Mouse (Mus musculus) layer of hippocampus, postnatal 36 days (tissue): ENCODE data around the gene Cgnl1. TPM values are rescaled to one million over a fixed set of nuclear protein-coding genes. Genes with fewer than 3 reads are reported as not detected.
"Not testable (repeated sequence)": the region's sequence is repeated elsewhere in the genome, so short reads cannot be mapped to it uniquely, and the experiment has no call there.

Experiments
- DNase-seq, 2 experiments: peaks; one replicate each; pipeline ENCODE4 v3.0.0; 2022
- total RNA-seq, 2 experiments: library from RNA; stranded (reverse); gene quantifications; 2 replicates each; pipeline ENCODE4 v1.2.3; 2021

The Cgnl1 gene
- total RNA-seq, 2 experiments from 2014 or later = 8.4 to 10.0 TPM

DNA sequence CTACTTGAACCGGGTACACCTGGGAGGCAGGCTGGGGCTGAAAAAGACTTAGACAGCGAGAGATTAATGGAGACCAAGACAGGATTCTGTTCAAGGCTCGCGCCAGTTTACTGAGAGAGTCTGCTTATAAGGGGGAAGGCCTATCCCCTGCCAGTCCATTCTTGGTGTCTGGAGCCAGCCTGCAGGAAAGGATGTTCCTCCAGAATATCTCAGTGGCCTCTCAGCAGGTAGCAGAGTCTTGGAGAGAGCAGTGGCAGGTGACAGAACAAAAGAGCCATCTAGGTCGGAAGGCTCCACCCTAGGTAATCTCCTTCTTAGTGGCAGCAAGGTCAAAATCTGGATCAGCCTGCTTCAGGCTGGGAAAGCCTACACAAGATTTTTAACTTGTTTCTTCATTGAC, 151.3 kb downstream of the Cgnl1 start:
- not testable (repeated sequence) for DNase-seq

- no peak for DNase-seq
These were observed 154.0 kb downstream of the Cgnl1 start for GRCm38 (mm10) chr9:71617363-71617762.

- peak; percentile 58 to 64 for DNase-seq
These were observed 155.2 kb downstream of the Cgnl1 start for GRCm38 (mm10) chr9:71616185-71616584.

GRCm38 (mm10) chr9:71614643-71615042, 156.8 kb downstream of the Cgnl1 start:
- DNase-seq = no peak

DNA sequence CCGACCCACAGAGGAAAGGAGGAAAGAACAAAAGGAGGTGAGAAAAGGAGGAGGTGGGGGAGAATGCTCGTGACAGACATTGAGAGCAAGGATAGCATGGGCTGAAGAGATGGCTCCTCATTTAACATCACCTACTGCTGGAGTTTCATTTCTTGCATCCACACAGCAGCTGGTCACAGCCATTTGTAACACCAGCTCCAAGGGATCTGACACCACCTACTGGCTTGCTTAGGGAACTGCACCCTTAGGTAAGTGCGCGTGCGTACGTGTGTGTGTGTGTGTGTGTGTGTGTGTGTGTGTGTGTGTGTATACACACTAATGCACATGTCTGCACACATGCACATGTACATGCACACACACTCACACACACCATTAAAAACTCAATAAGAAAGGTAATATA, 158.4 kb downstream of the Cgnl1 start:
- no peak for DNase-seq

GRCm38 (mm10) chr9:71611876-71612275, 159.5 kb downstream of the Cgnl1 start:
- DNase-seq = no peak

GRCm38 (mm10) chr9:71609010-71609409, 162.4 kb downstream of the Cgnl1 start:
- DNase-seq = no peak

GRCm38 (mm10) chr9:71606296-71607057, 164.9 kb downstream of the Cgnl1 start:
- no peak for DNase-seq

DNA sequence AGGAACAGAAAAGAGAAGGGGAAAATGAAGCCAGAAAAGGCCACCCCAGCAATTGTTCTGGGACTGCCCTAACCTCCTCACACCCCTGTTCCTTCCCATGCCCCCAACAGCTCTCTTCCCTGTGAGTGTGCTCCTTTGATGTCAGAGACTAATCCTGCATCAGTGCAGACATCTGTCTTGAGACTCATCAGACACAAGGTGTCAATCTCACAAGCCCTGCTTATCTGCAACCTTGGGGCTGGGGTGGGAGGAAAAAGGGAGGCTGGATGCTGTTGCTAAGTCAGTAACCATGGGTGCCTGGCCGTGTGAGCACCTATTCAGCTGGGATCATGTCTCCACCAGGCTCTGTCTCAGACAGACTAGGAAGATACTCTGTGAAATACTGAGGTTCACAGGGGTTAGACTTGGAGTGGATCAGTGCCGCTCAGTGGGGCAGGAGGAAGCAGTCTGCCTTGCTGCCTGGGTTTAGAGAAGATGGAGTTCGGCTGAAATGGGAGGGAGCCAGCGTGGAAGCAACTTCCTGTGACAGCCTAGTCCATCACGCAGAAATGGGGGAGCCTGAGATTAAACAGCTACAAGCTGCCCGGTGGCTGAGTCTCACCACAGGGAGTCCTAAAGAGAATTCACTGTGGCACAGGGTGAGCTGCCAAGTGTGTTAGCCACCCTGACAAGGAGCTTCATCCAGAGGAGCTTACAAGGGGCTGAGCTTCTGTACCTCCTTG, 166.3 kb downstream of the Cgnl1 start:
- no peak for DNase-seq

DNA sequence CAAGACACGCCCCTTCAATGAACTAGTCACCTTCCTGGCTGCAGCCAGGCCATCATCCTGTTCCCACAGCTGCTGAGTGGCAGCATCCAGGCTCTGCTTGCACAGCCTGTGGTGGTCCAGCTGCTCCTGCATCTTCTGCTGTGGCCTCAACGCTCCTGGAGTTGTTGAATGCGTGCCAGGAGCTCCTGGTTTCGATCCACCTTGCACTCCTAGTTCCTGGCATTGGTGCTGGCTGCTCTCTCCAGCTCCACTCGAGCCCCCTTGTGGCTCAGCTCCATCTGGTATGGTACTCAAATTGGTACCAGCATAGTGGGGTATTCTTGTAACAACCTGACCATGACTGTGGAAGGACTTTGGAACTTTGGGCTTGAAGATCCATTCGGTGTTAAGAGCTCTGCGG, 171.5 kb downstream of the Cgnl1 start:
- no peak for DNase-seq

DNA sequence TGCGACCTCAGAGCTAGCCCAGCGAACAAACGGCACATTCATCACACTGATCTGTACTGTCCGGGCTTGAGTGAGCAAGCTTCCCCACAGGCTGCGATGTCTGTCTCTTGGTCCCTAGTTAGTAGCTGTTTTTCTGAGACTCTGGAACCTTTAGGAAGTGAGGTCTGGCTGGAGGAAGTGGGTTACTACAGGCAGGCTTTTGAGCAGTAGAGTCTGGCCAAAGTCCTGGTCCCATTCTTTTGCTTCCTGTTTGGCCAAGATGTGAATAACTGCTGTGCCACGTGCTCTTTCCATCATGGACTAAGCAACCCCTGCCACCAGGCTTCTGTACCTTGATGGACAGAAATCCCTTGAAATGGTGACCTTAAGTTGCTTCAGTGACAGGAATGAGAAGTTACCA, 174.5 kb downstream of the Cgnl1 start:
- no peak for DNase-seq

GRCm38 (mm10) chr9:71592577-71593285, 178.7 kb downstream of the Cgnl1 start:
- no peak for DNase-seq

- DNase-seq = peak; percentile 57 to 61
These were observed 179.4 kb downstream of the Cgnl1 start, which contains the start of gene Myzap for GRCm38 (mm10) chr9:71591938-71592548. TSS of gene Myzap (minus strand) at chr9:71592360.

DNA sequence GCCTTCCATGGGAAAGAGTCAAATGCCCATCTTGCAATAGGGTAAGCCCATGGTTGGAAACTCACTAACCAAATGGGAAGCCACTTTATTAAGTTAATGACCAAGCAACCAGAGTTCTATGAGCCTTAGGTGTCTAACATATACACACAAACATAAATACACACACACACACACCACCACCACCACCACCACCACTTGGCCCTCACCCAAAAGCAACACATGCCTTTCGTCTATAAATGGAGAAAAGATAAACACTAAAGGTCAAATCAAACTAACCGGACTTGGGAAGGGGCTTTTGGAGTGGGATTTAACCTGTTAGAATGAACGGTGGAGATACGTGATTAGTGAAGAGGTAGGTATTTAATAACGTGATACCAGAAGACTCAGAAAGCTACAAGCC, 180.3 kb downstream of the Cgnl1 start:
- DNase-seq = no peak

DNA sequence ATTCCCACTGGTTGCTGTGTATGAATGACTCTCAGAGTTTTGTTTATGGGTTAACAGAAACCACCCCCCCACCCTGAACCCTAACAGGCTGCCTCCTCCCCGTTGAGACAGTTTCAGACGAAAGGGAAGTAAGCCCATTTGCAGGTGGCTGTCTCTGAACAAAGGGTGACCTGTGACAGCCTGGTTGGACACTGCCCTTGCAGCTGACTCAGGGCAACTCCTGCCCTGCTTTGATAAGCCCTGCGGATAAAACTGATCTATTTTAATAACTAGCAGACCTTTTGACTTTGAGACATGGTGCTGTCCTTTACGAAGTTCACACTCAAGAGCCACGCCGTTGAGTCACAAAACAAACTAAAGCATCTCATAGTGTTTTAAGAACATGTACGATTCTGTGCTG, 181.6 kb downstream of the Cgnl1 start:
- no peak for DNase-seq

DNA sequence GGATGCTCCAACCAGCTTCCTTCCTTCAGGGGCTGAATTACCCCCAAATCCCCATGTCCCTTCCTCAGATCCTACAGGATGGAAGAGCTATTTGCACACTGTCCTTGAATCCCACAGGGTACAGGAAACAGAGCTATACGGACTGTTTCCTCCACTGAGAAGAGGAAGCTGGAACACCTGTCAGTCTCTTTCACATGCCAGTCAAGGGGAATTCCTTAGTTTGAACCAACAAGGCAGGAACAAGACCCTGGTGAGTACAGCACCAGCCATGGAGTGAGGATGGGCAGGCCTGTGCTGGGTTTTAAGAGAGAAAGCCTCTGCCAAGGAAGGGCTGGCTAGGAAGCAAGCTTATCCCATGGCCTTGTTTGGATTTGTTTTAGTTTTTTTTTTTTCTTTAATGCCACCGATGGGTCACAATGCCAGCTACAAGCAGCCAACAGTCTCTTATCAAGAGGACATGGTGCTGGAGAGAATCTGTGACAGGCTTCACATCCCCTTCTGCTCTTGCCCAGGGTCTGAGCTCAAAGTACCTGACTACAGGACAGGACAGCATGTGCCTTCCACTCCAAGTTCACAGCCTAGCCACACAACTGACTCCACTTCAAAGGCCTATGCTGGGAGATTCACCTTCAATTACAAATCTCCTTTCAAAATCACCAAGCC, 182.3 kb downstream of the Cgnl1 start:
- no peak for DNase-seq

DNA sequence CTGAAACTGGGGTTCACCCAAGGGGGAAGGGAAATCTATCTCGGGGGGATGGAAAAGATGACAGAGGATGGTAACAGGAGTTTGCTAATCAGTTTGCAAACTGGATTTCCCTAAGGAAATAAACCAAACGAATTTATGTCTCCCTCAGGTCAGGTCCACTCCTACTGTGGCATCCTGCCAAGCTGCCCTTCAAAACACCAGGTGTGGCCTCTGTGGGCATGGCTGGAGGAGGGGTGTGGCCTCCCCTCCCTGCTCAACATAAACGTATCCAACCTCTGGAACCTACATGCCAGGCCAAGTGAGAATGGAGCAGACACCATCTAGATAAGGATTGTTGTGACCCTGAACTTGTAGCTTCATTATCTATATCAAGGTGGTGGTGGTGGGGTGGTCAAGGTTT, 185.0 kb downstream of the Cgnl1 start:
- no peak for DNase-seq

DNA sequence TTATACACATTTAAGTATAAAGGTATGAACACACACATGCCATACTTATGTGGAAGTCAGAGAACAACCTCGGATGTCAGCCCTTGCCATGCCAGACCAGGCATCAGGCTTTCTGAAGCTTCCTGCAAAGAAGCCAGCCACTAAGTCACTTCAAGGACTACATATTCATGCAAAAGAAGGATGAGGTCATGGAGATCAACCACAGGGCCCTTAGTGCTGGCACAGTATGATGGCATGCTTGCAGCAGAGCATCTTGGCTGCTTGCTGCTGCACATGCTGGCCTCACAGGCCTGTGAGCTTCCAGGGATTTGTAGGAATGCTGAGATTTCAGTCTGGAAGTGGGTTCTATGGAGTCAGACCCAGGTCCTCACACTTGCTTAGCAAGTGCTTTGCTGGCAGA, 188.6 kb downstream of the Cgnl1 start:
- no peak for DNase-seq

GRCm38 (mm10) chr9:71578896-71579564, 192.4 kb downstream of the Cgnl1 start:
- DNase-seq = peak; percentile 3 to 11
